22 mouse cellular contexts compared by ENCODE assay signal in genomic region chr17:46098525-46098924, GRCm38 (mm10). TPM values are rescaled to one million over a fixed set of nuclear protein-coding genes. Genes with fewer than 3 reads are reported as not detected.
DNase-seq lines count a peak whose midpoint lies in the region; ATAC-seq and TF ChIP-seq lines count a peak whose summit lies in the region.
"Had no signal": no experiment of that assay in that cellular context is flagged by ENCODE, and none has a peak within 500 bp of the region (broad histone marks: within the 10 kb centered on the region; RNA-seq: fewer than 3 reads in every experiment).

No protein-coding gene starts in this region.

- TF ChIP-seq CTCF in intestine, postnatal 0 days (IDR thresholded peaks at IDR 0.05; ENCODE audit: low read depth) = no peak
- TF ChIP-seq CTCF in stomach, postnatal 0 days (IDR thresholded peaks at IDR 0.05; ENCODE audit: low read depth) = no peak

- H3K4me2 ChIP-seq in liver, embryonic 16.5 days (ENCODE audit: low read depth, low read length) = no peak overlapping the region
- no peak overlapping the region for H3K4me2 ChIP-seq in intestine, postnatal 0 days (replicated peaks; ENCODE audit: low read depth)
- H3K4me2 ChIP-seq in stomach, postnatal 0 days (replicated peaks; ENCODE audit: low read depth) = no peak overlapping the region
- no peak overlapping the region for H3K4me2 ChIP-seq in hindbrain, embryonic 12.5 days (replicated peaks)
- H3K4me2 ChIP-seq in midbrain, embryonic 15.5 days = no peak overlapping the region
- H3K4me2 ChIP-seq: forebrain, embryonic 13.5 days; heart, embryonic 12.5 days; hindbrain, embryonic 15.5 days; liver, embryonic 15.5 days had no signal

- H3K27me3 ChIP-seq in liver, embryonic 16.5 days (ENCODE audit: control insufficient read depth, insufficient read depth, low read depth, low read length) = no peaks in the 10 kb centered on the region
- H3K27me3 ChIP-seq in intestine, postnatal 0 days (replicated peaks; ENCODE audit: control insufficient read depth, insufficient read depth, low read length) = no peaks in the 10 kb centered on the region
- H3K27me3 ChIP-seq in stomach, postnatal 0 days (ENCODE audit: control insufficient read depth, insufficient read depth, low read length) = no peaks in the 10 kb centered on the region
- H3K27me3 ChIP-seq in hindbrain, embryonic 12.5 days = no peaks in the 10 kb centered on the region
- no peaks in the 10 kb centered on the region; the same call in 1 of the 2 replicates for H3K27me3 ChIP-seq in midbrain, embryonic 15.5 days (replicated peaks)
- H3K27me3 ChIP-seq: hindbrain, embryonic 15.5 days had no signal

- 53% methylated on average over 8 of the region's 8 CpGs for WGBS in liver, embryonic 16.5 days (ENCODE audit: insufficient replicate concordance)
- 22% methylated on average over 8 of the region's 8 CpGs for WGBS in intestine, postnatal 0 days
- WGBS in stomach, postnatal 0 days = 17% methylated on average over 8 of the region's 8 CpGs
- 70% methylated on average over 8 of the region's 8 CpGs for WGBS in hindbrain, embryonic 12.5 days
- WGBS in midbrain, embryonic 15.5 days = 64% methylated on average over 8 of the region's 8 CpGs

- no peaks in the 10 kb centered on the region for H3K4me1 ChIP-seq in liver, embryonic 16.5 days (ENCODE audit: control insufficient read depth, low read depth, low read length)
- peaks cover 4% of the 10 kb centered on the region; the same call in 1 of the 2 replicates for H3K4me1 ChIP-seq in intestine, postnatal 0 days (replicated peaks; ENCODE audit: control insufficient read depth, insufficient read depth, low read length)
- H3K4me1 ChIP-seq in stomach, postnatal 0 days (replicated peaks; ENCODE audit: control insufficient read depth, insufficient read depth) = no peaks in the 10 kb centered on the region
- H3K4me1 ChIP-seq in hindbrain, embryonic 12.5 days = 0 out of 2 replicates have a peak, but pooled peaks cover 4% of the 10 kb centered on the region
- H3K4me1 ChIP-seq in midbrain, embryonic 15.5 days = no peaks in the 10 kb centered on the region
- H3K4me1 ChIP-seq: forebrain, embryonic 13.5 days; heart, embryonic 12.5 days; hindbrain, embryonic 15.5 days; liver, embryonic 15.5 days had no signal

- no peak overlapping the region for H3K4me3 ChIP-seq in liver, embryonic 16.5 days (ENCODE audit: low read depth, low read length)
- H3K4me3 ChIP-seq in intestine, postnatal 0 days (ENCODE audit: low read depth, low read length) = no peak overlapping the region
- H3K4me3 ChIP-seq in stomach, postnatal 0 days (ENCODE audit: low read depth, low read length) = no peak overlapping the region
- no peak overlapping the region for H3K4me3 ChIP-seq in hindbrain, embryonic 12.5 days
- no peak overlapping the region for H3K4me3 ChIP-seq in midbrain, embryonic 15.5 days
- H3K4me3 ChIP-seq: erythroblast, embryonic 14.5 days; forebrain, embryonic 13.5 days; heart, embryonic 12.5 days; hindbrain, embryonic 15.5 days; layer of hippocampus, adult 2 months; liver, embryonic 15.5 days had no signal

- H3K36me3 ChIP-seq in liver, embryonic 16.5 days (ENCODE audit: control insufficient read depth, insufficient read depth) = no peaks in the 10 kb centered on the region
- no peaks in the 10 kb centered on the region for H3K36me3 ChIP-seq in intestine, postnatal 0 days (ENCODE audit: control insufficient read depth, insufficient read depth)
- no peaks in the 10 kb centered on the region for H3K36me3 ChIP-seq in stomach, postnatal 0 days (ENCODE audit: control insufficient read depth, insufficient read depth, low read length)
- H3K36me3 ChIP-seq in hindbrain, embryonic 12.5 days = no peaks in the 10 kb centered on the region
- no peaks in the 10 kb centered on the region for H3K36me3 ChIP-seq in midbrain, embryonic 15.5 days (replicated peaks)
- H3K36me3 ChIP-seq: heart, embryonic 12.5 days; hindbrain, embryonic 15.5 days; liver, embryonic 15.5 days had no signal

- H3K9ac ChIP-seq in liver, embryonic 16.5 days (ENCODE audit: low read depth, low read length) = no peak overlapping the region
- no peak overlapping the region for H3K9ac ChIP-seq in intestine, postnatal 0 days (ENCODE audit: low read depth, low read length)
- H3K9ac ChIP-seq in stomach, postnatal 0 days (ENCODE audit: low read length) = 0 out of 2 replicates have a peak overlapping the region, but pooled peaks have one; percentile 18
- no peak overlapping the region for H3K9ac ChIP-seq in hindbrain, embryonic 12.5 days
- H3K9ac ChIP-seq in midbrain, embryonic 15.5 days = no peak overlapping the region
- H3K9ac ChIP-seq: forebrain, embryonic 13.5 days; heart, embryonic 12.5 days; hindbrain, embryonic 15.5 days; liver, embryonic 15.5 days had no signal

- TF ChIP-seq EP300 in stomach, postnatal 0 days (optimal IDR thresholded peaks at IDR 0.05) = no peak

- ATAC-seq in liver, embryonic 16.5 days (ENCODE audit: low read depth) = peak; percentile 30; the same call in 1 of the 2 replicates
- ATAC-seq in intestine, postnatal 0 days = 0 out of 2 replicates have a peak, but pooled peaks have one; percentile 41
- peak; percentile 80 for ATAC-seq in stomach, postnatal 0 days (ENCODE audit: low FRiP score, low TSS enrichment)
- ATAC-seq in hindbrain, embryonic 12.5 days (ENCODE audit: low FRiP score) = no peak
- no peak for ATAC-seq in midbrain, embryonic 15.5 days (replicated peaks)
- ATAC-seq: forebrain, embryonic 13.5 days had no signal

- DNase-seq in liver = no peak
- DNase-seq in lung, postnatal 25 days (ENCODE audit: low spot score) = peak; percentile 54
- peak; percentile 31 for DNase-seq in stomach, postnatal 0 days (ENCODE audit: low spot score)
- DNase-seq in right cerebral cortex, adult 18-20 months = no peak
- DNase-seq: adrenal gland, adult 2 months; cerebellum, adult 8-10 months; gastrocnemius, postnatal 10 days; kidney, adult 2 months; kidney, postnatal 10 days; layer of hippocampus, postnatal 36 days; spleen, adult 18-20 months; thymus, postnatal 14 days had no signal

- no peaks in the 10 kb centered on the region for H3K9me3 ChIP-seq in liver, embryonic 16.5 days (replicated peaks; ENCODE audit: control insufficient read depth, low read length)
- no peaks in the 10 kb centered on the region for H3K9me3 ChIP-seq in intestine, postnatal 0 days (ENCODE audit: control insufficient read depth)
- H3K9me3 ChIP-seq in stomach, postnatal 0 days (ENCODE audit: control insufficient read depth, low read length) = no peaks in the 10 kb centered on the region
- H3K9me3 ChIP-seq in hindbrain, embryonic 12.5 days (replicated peaks) = no peaks in the 10 kb centered on the region
- H3K9me3 ChIP-seq in midbrain, embryonic 15.5 days = no peaks in the 10 kb centered on the region
- H3K9me3 ChIP-seq: forebrain, embryonic 13.5 days; heart, embryonic 12.5 days; hindbrain, embryonic 15.5 days; liver, embryonic 15.5 days had no signal

- no peak overlapping the region for H3K27ac ChIP-seq in liver, embryonic 16.5 days (ENCODE audit: low read length)
- H3K27ac ChIP-seq in intestine, postnatal 0 days (ENCODE audit: low read depth, low read length) = peak overlapping the region; percentile 35; the same call in 1 of the 2 replicates
- H3K27ac ChIP-seq in stomach, postnatal 0 days (replicated peaks) = peak overlapping the region; percentile 25; the same call in 1 of the 2 replicates
- H3K27ac ChIP-seq in hindbrain, embryonic 12.5 days = no peak overlapping the region
- no peak overlapping the region for H3K27ac ChIP-seq in midbrain, embryonic 15.5 days
- H3K27ac ChIP-seq: forebrain, embryonic 13.5 days; hindbrain, embryonic 15.5 days; layer of hippocampus, adult 2 months; liver, embryonic 15.5 days had no signal

RNA-seq across cellular contexts. Expression of gene Mrps18a, which starts 12.3 kb away (rescaled TPM):
- polyA plus RNA-seq in liver, embryonic 16.5 days (2015; fragmentation: Nextera tagmentation; extraction: Ambion mirVana) = 59.7 and 62.6 TPM in 2 replicates
- 121 TPM in 2 replicates for polyA plus RNA-seq in intestine, postnatal 0 days (2015; fragmentation: Nextera tagmentation; extraction: Ambion mirVana)
- polyA plus RNA-seq in stomach, postnatal 0 days (2015; fragmentation: Nextera tagmentation; extraction: Ambion mirVana) = 94.9 and 99.0 TPM in 2 replicates
- polyA plus RNA-seq in hindbrain, embryonic 12.5 days (2016; fragmentation: Nextera tagmentation; extraction: Ambion mirVana) = 120 and 130 TPM in 2 replicates
- polyA plus RNA-seq in midbrain, embryonic 15.5 days (2015; fragmentation: Nextera tagmentation; extraction: Ambion mirVana) = 147 TPM in 2 replicates

RNA-seq across cellular contexts. Expression of gene Rsph9, which starts 45.5 kb away (rescaled TPM):
- polyA plus RNA-seq in liver, embryonic 16.5 days (2015; fragmentation: Nextera tagmentation; extraction: Ambion mirVana) = 1.1 TPM in 2 replicates
- 4.7 and 5.1 TPM in 2 replicates for polyA plus RNA-seq in intestine, postnatal 0 days (2015; fragmentation: Nextera tagmentation; extraction: Ambion mirVana)
- 13.1 and 13.6 TPM in 2 replicates for polyA plus RNA-seq in stomach, postnatal 0 days (2015; fragmentation: Nextera tagmentation; extraction: Ambion mirVana)
- polyA plus RNA-seq in hindbrain, embryonic 12.5 days (2016; fragmentation: Nextera tagmentation; extraction: Ambion mirVana) = 20.3 and 21.5 TPM in 2 replicates
- polyA plus RNA-seq in midbrain, embryonic 15.5 days (2015; fragmentation: Nextera tagmentation; extraction: Ambion mirVana) = 51.2 and 51.9 TPM in 2 replicates
- polyA plus RNA-seq: erythroblast, embryonic 14.5 days had no signal

RNA-seq across cellular contexts. Expression of gene Mad2l1bp, which starts 54.8 kb away (rescaled TPM):
- polyA plus RNA-seq in liver, embryonic 16.5 days (2015; fragmentation: Nextera tagmentation; extraction: Ambion mirVana) = 43.3 and 46.3 TPM in 2 replicates
- polyA plus RNA-seq in intestine, postnatal 0 days (2015; fragmentation: Nextera tagmentation; extraction: Ambion mirVana) = 38.1 and 40.2 TPM in 2 replicates
- polyA plus RNA-seq in stomach, postnatal 0 days (2015; fragmentation: Nextera tagmentation; extraction: Ambion mirVana) = 35.5 and 35.8 TPM in 2 replicates
- polyA plus RNA-seq in hindbrain, embryonic 12.5 days (2016; fragmentation: Nextera tagmentation; extraction: Ambion mirVana) = 27.6 and 30.6 TPM in 2 replicates
- polyA plus RNA-seq in midbrain, embryonic 15.5 days (2015; fragmentation: Nextera tagmentation; extraction: Ambion mirVana) = 21.3 and 24.8 TPM in 2 replicates

Comparison
In these comparisons a context has a peak if more than half of its experiments do, and no peak if none do; other contexts are left out.
1. ATAC-seq: peak in liver, embryonic 16.5 days (single experiment), intestine, postnatal 0 days (single experiment) and stomach, postnatal 0 days (single experiment); none in hindbrain, embryonic 12.5 days (single experiment) and midbrain, embryonic 15.5 days (single experiment).
2. H3K27ac ChIP-seq: peak in intestine, postnatal 0 days (single experiment) and stomach, postnatal 0 days (single experiment); none in liver, embryonic 16.5 days (single experiment), hindbrain, embryonic 12.5 days (single experiment) and midbrain, embryonic 15.5 days (single experiment).
3. DNase-seq: peak in lung, postnatal 25 days (single experiment) and stomach, postnatal 0 days (single experiment); none in liver (single experiment) and right cerebral cortex, adult 18-20 months (single experiment).